Mouse (Mus musculus) spleen, adult 2 months (tissue): ENCODE results near the gene Msmb.

Source experiments
- CTCF ChIP-seq: fragments of 200-500 bp; IDR thresholded peaks from 2 replicates; pipeline ENCODE4 v1.5.1; 2011; ENCODE audit warnings: mild to moderate bottlenecking, inconsistent platforms; ENCODE audit not compliant: insufficient read depth, insufficient read length, insufficient replicate concordance; ENCODE audit errors: extremely low read depth
- POLR2A ChIP-seq: fragments of 200-500 bp; IDR thresholded peaks from 2 replicates; pipeline ENCODE4 v1.6.1; 2011; ENCODE audit warnings: low read depth, low read length, inconsistent platforms

DNA sequence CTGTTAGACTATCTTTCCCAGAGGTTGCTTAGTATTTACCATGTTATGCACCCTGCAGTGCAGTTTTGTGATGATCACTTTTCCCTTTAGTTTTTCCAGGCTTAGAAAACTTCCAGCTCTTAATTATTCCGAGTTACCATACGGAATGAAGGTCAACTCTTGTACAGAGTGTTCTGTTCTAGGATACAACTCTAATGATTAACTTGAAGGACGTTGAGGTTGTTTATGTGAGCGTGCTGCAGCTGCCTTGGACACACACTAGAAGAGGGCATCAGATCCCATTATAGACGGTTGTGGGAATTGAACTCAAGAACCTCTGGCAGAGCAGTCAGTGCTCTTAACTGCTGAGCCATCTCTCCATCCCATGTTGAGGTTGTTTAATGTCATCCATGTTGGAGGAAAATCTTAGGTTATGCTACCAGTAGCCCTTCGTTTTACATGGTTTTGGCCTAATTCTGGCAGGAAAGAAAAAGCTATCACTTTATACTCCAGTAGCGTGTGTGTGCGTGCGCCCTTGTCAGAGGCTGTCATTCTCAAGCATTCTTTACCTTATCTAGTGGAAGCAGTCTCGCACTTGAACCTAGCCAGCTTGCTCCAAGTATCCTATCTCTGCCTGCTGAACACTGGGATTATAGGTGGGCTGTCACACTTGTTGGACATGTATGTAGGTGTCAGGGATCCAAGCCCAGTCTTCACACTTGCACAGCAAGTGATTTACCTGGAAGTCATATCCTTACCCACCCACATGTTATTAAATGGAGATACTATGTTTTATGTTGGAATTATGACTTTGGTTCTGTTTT lies 37.8 kb downstream of the Msmb start:
- no peak for TF ChIP-seq POLR2A
- TF ChIP-seq CTCF, result no peak
